Mouse (Mus musculus): ENCODE data around the gene Capn13.

DNA sequence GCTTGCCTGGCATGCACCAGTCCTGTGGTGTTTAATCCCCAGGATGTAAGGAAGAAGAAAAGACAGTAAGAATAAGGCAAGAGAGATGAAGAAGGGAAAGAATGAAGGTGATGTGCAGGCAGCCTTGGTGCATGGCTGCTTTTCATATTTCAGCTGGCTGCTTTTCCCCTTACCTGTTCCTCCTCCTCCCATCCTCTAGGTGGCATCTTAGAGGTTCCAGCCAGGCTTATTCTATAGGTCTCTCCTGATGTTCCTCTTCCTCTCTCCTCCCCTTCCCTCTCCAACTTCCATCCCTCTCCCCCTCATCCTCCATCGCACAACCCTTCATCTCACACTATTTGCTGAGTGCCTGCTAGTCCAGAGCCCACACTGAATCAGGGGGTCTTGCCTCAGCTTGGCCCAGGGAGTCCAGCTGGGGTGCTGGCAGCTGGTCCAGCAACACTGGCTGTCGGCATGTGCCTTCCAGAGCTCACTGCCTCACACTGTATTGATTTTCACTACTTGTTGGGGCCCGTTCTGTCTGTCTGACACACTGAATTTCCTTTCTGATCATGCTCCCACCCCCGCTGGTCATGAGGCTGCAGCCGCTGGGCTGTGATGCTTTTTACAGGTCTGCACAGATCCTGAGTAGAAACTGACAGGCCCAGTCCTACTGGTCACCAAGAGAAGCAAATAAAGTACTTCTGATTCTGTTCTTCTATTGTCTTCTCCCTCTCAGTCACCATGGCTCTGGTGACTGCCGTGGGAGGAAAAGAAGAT, 56.9 kb downstream of the Capn13 start:
- TF ChIP-seq CTCF (IDR thresholded peaks at IDR 0.05; ENCODE audit: extremely low read depth, insufficient read depth, low read length) (peak; percentile 20; the same call in 1 of the 2 replicates), POLR2A (IDR thresholded peaks at IDR 0.05; ENCODE audit: extremely low read depth, insufficient read depth, low read length) (no peak)

Data from cortical plate, adult 2 months (tissue).